Comparison of ENCODE assay signal across 8 mouse cellular contexts in the genomic region with DNA sequence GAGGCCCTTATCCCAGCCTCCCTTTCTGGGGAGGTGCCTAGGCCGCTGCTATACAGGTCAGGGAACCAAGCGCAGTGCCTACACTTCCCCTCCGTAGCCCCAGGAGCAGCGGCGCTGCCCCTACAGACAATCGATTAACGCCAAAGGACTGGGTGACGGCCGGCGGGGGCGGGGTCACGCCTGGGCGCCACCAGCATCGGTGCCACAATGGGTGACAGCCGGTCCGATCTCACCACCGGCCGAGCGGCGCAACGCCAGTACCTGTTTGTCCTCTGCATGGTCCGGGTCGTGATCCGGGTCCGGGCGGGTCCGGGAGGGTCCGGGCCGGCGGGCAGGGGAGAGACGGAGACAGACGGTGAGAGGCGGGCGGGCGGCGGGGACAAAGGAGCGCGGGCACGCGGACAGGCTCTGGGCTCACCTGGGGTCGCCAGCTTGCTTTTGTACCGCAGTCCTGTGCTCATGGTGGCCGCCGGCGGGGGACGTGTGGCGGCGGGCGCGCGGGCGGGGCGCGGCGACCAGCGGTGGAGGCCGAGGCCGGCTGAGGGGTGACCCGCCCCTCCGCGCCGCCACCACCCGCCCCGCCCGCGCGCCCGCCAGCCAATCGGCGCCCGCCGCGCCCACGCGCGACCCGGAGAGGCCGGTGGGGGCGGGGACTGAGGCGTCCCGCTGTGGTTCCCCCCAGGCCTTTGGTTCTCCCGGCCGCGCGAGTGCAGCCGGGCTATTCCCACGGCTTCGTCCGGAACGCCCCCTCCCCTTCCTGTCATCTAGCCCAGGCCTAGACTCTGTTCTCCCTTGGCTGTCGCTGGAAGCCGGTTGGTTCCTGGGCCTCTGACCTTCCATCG. TPM values are rescaled to one million over a fixed set of nuclear protein-coding genes. Genes with fewer than 3 reads are reported as not detected.
DNase-seq lines count a peak whose midpoint lies in the region; ATAC-seq and TF ChIP-seq lines count a peak whose summit lies in the region.

A gene (minus strand): TSS at position 565 of the 842 bp plus-strand sequence.

- peak within 1 kb of the TSS; percentile 82 for H3K27ac ChIP-seq in gastrocnemius, adult 2 months
- peak within 1 kb of the TSS; percentile 89 for H3K27ac ChIP-seq in hindbrain, embryonic 15.5 days (replicated peaks)

- peaks cover 13% of the 10 kb centered on the region for H3K27me3 ChIP-seq in hindbrain, embryonic 15.5 days

- H3K36me3 ChIP-seq in hindbrain, embryonic 15.5 days = peaks cover 6% of the 10 kb centered on the region

- under 1% methylated on average over 73 of the region's 93 CpGs for WGBS in hindbrain, embryonic 15.5 days

- no peaks in the 10 kb centered on the region for H3K9me3 ChIP-seq in hindbrain, embryonic 15.5 days

- H3K4me1 ChIP-seq in hindbrain, embryonic 15.5 days (replicated peaks) = peaks cover 42% of the 10 kb centered on the region

- DNase-seq in layer of hippocampus, adult 11-12 months (ENCODE audit: low spot score) = peak; percentile 69
- no peak for DNase-seq in layer of hippocampus, adult 9-10 months (ENCODE audit: low spot score)
- DNase-seq in cerebellum, postnatal 25 days = peak; percentile 87 to 95
- DNase-seq in gastrocnemius, adult 2 months = peak; percentile 88
- peak in 1 of 2 experiments; percentile 58 for DNase-seq in left cerebral cortex, adult 8-10 months (ENCODE audit: low spot score in 2 of 2)
- peak; percentile 78 to 85 for DNase-seq in lung, postnatal 4 days
- DNase-seq in right cerebral cortex, postnatal 14 days = peak; percentile 77

- H3K4me2 ChIP-seq in hindbrain, embryonic 15.5 days = peak within 1 kb of the TSS; percentile 96

- no peak for TF ChIP-seq CTCF in gastrocnemius, adult 2 months (IDR thresholded peaks at IDR 0.05)

- ATAC-seq in hindbrain, embryonic 15.5 days (ENCODE audit: low FRiP score, low read depth) = peak; percentile 60

- intact Hi-C loops in gastrocnemius, adult 2 months (cut with DNase I) = loop anchor here (5.0 kb wide), 1 partner anchor 168 kb away; no protein-coding TSS in a partner anchor

- peak within 1 kb of the TSS; percentile 87 for H3K9ac ChIP-seq in hindbrain, embryonic 15.5 days

- peak within 1 kb of the TSS; percentile 91 for H3K4me3 ChIP-seq in gastrocnemius, adult 2 months
- peak within 1 kb of the TSS; percentile 84 for H3K4me3 ChIP-seq in hindbrain, embryonic 15.5 days

RNA-seq across cellular contexts. Expression of the gene that starts here (rescaled TPM):
- 1 to 10 TPM; 3.1 to 6.1 TPM for total RNA-seq in gastrocnemius, adult 2 months (2021)
- polyA plus RNA-seq in hindbrain, embryonic 15.5 days (2015; fragmentation: Nextera tagmentation; extraction: Ambion mirVana) = 192 and 212 TPM in 2 replicates
- total RNA-seq in left cerebral cortex, adult 8-10 months (2022) = 100 to 1,000 TPM; 759 to 812 (median 777) TPM

Comparison
In these comparisons a context has a peak if more than half of its experiments do, and no peak if none do; other contexts are left out.
1. RNA of the gene that starts here (total RNA-seq): 759 to 812 TPM in left cerebral cortex, adult 8-10 months; 3.1 to 6.1 TPM in gastrocnemius, adult 2 months; every median in the first group is over 100 times any median in the second.